38 mouse cellular contexts compared by ENCODE assay signal in genomic region chr2:89948564-89948963, GRCm38 (mm10). TPM values are rescaled to one million over a fixed set of nuclear protein-coding genes. Genes with fewer than 3 reads are reported as not detected.
"Had no signal": no experiment of that assay in that cellular context is flagged by ENCODE, and none has a peak within 500 bp of the region (broad histone marks: within the 10 kb centered on the region; RNA-seq: fewer than 3 reads in every experiment).

Gene Olfr1259, minus strand, starts transcription at chr2:89948664.

- H3K4me3 ChIP-seq: left cerebral cortex, adult 2 months; limb, embryonic 10.5 days; limb, embryonic 12.5 days; limb, embryonic 13.5 days; limb, embryonic 15.5 days; liver, embryonic 12.5 days; liver, embryonic 13.5 days; liver, embryonic 15.5 days; lung, embryonic 15.5 days; megakaryocyte, embryonic 14.5 days; midbrain, embryonic 10.5 days; midbrain, embryonic 12.5 days; midbrain, embryonic 13.5 days; midbrain, embryonic 15.5 days had no signal

- DNase-seq: left cerebral cortex, postnatal 4 days; liver; liver, embryonic 13.5 days; liver, postnatal 0 days; lung, adult 18-20 months; lung, adult 2 months; lung, embryonic 14.5 days; lung, postnatal 10 days; lung, postnatal 14 days; lung, postnatal 36 days; lung, postnatal 4 days; midbrain, embryonic 14.5 days had no signal

- H3K4me2 ChIP-seq: limb, embryonic 12.5 days; limb, embryonic 13.5 days; limb, embryonic 15.5 days; liver, embryonic 11.5 days; liver, embryonic 12.5 days; liver, embryonic 13.5 days; liver, embryonic 15.5 days; lung, embryonic 14.5 days; lung, embryonic 15.5 days; midbrain, embryonic 11.5 days; midbrain, embryonic 12.5 days; midbrain, embryonic 13.5 days; midbrain, embryonic 15.5 days had no signal

- H3K27me3 ChIP-seq: limb, embryonic 12.5 days; limb, embryonic 13.5 days; limb, embryonic 15.5 days; liver, embryonic 12.5 days; liver, embryonic 13.5 days; liver, embryonic 15.5 days; lung, embryonic 15.5 days; megakaryocyte, embryonic 14.5 days; midbrain, embryonic 12.5 days; midbrain, embryonic 13.5 days; midbrain, embryonic 15.5 days had no signal

- H3K36me3 ChIP-seq: limb, embryonic 10.5 days; limb, embryonic 12.5 days; limb, embryonic 13.5 days; limb, embryonic 15.5 days; liver, embryonic 12.5 days; liver, embryonic 13.5 days; liver, embryonic 15.5 days; lung, embryonic 15.5 days; midbrain, embryonic 10.5 days; midbrain, embryonic 12.5 days; midbrain, embryonic 13.5 days; midbrain, embryonic 15.5 days had no signal

RNA-seq across cellular contexts. Expression of gene Olfr1259, which starts in this region (rescaled TPM):
- polyA plus RNA-seq: limb, embryonic 10.5 days; limb, embryonic 11.5 days; limb, embryonic 12.5 days; limb, embryonic 13.5 days; limb, embryonic 14.5 days; limb, embryonic 15.5 days; liver, adult 2 months; liver, embryonic 11.5 days; liver, embryonic 12.5 days; liver, embryonic 13.5 days; liver, embryonic 14.5 days; liver, embryonic 15.5 days; liver, embryonic 16.5 days; liver, postnatal 0 days; lung, adult 2 months; lung, embryonic 14.5 days; lung, embryonic 15.5 days; lung, embryonic 16.5 days; lung, postnatal 0 days; macrophage; midbrain, embryonic 10.5 days; midbrain, embryonic 11.5 days; midbrain, embryonic 12.5 days; midbrain, embryonic 13.5 days; midbrain, embryonic 14.5 days; midbrain, embryonic 15.5 days; midbrain, embryonic 16.5 days; midbrain, postnatal 0 days; neural tube, embryonic 11.5 days had no signal
